Mouse (Mus musculus) myocyte (in vitro differentiated cells): Measurements from ENCODE around the gene Hist1h3g. TPM values are rescaled to one million over a fixed set of nuclear protein-coding genes. Genes with fewer than 3 reads are reported as not detected.
"Not testable (repeated sequence)": the region's sequence is repeated elsewhere in the genome, so short reads cannot be mapped to it uniquely, and the experiment has no call there.

ENCODE experiments used
- H3K27me3 ChIP-seq: one replicate; pipeline ENCODE4 v1.6.1; 2011; ENCODE audit not compliant: control insufficient read depth, insufficient read depth, insufficient read length
- H3K36me3 ChIP-seq: one replicate; pipeline ENCODE4 v1.6.1; 2011; ENCODE audit not compliant: control insufficient read depth, insufficient read depth
- H3K4me2 ChIP-seq: one replicate; pipeline ENCODE4 v1.6.1; 2011; ENCODE audit warnings: low read depth, control low read depth
- H3K4me3 ChIP-seq: one replicate; pipeline ENCODE4 v1.5.1; 2011; ENCODE audit warnings: mild to moderate bottlenecking, control low read depth, moderate library complexity
- H3K79me2 ChIP-seq: one replicate; pipeline ENCODE4 v1.6.1; 2011; ENCODE audit not compliant: control insufficient read depth, insufficient read depth
- H3ac ChIP-seq: one replicate; pipeline ENCODE4 v1.6.1; 2011; ENCODE audit not compliant: control insufficient read depth, insufficient read length
- CEBPB ChIP-seq: IDR thresholded peaks from 2 replicates; pipeline ENCODE4 v1.6.1; 2011; ENCODE audit warnings: mild to moderate bottlenecking, moderate library complexity; ENCODE audit not compliant: poor library complexity, insufficient read depth, severe bottlenecking
- E2F4 ChIP-seq: IDR thresholded peaks from one replicate; pipeline ENCODE4 v1.6.1; 2011; ENCODE audit warnings: mild to moderate bottlenecking, control low read depth, moderate library complexity; ENCODE audit not compliant: insufficient read depth
- MAX ChIP-seq: IDR thresholded peaks from one replicate; pipeline ENCODE4 v1.6.1; 2011; ENCODE audit warnings: low read depth, mild to moderate bottlenecking, control low read depth
- MYOD1 ChIP-seq, 3 experiments: IDR thresholded peaks; one replicate each; pipeline ENCODE4 v1.6.1; 2011; ENCODE audit warnings: control low read depth in 2 of 3, low read depth in 2 of 3, mild to moderate bottlenecking in 2 of 3, moderate library complexity in 1 of 3; ENCODE audit not compliant: insufficient read length in 2 of 3, control insufficient read depth in 1 of 3
- MYOG ChIP-seq, 3 experiments: IDR thresholded peaks; one replicate each; pipeline ENCODE4 v1.6.1; 2011; ENCODE audit warnings: control low read depth in 2 of 3, low read depth in 2 of 3, mild to moderate bottlenecking in 2 of 3; ENCODE audit not compliant: insufficient read length in 2 of 3, control insufficient read depth in 1 of 3, insufficient read depth in 1 of 3
- POLR2A ChIP-seq: IDR thresholded peaks from one replicate; pipeline ENCODE4 v1.6.1; 2011; ENCODE audit warnings: low read depth, mild to moderate bottlenecking, control low read depth, moderate library complexity; ENCODE audit not compliant: insufficient read length
- POLR2AphosphoS2 ChIP-seq: IDR thresholded peaks from one replicate; pipeline ENCODE4 v1.6.1; 2011; ENCODE audit warnings: low read depth, control low read depth; ENCODE audit not compliant: insufficient read length
- REST ChIP-seq: IDR thresholded peaks from one replicate; pipeline ENCODE4 v1.6.1; 2011; ENCODE audit warnings: mild to moderate bottlenecking, control low read depth, moderate library complexity; ENCODE audit not compliant: insufficient read depth, insufficient read length
- SRF ChIP-seq: IDR thresholded peaks from one replicate; pipeline ENCODE4 v1.6.1; 2011; ENCODE audit warnings: low read depth; ENCODE audit not compliant: control insufficient read depth, insufficient read length
- TCF3 ChIP-seq: IDR thresholded peaks from one replicate; pipeline ENCODE4 v1.6.1; 2011; ENCODE audit warnings: low read depth, control low read depth; ENCODE audit not compliant: insufficient read length
- USF1 ChIP-seq: IDR thresholded peaks from one replicate; pipeline ENCODE4 v1.6.1; 2011; ENCODE audit warnings: low read depth, mild to moderate bottlenecking, control low read depth, moderate library complexity
- polyA plus RNA-seq: library from polyadenylated mRNA; unstranded; fragments of >200 nt; fragmentation: generic; extraction: Trizol; gene quantifications from one replicate; pipeline ENCODE4 v1.2.1, GENCODE M21; 2012; ENCODE audit warnings: missing spikeins

Hist1h3g gene
- polyA plus RNA-seq, 1 experiment: 3.3 TPM

- no peaks in the 10 kb centered on the region for H3K27me3 ChIP-seq
- H3K4me3 ChIP-seq: peak overlapping the region; percentile 41
- peaks cover 6% of the 10 kb centered on the region for H3K79me2 ChIP-seq
- H3K36me3 ChIP-seq: no peaks in the 10 kb centered on the region
- no peak overlapping the region for H3ac ChIP-seq
- no peak for TF ChIP-seq POLR2A
- no peak for TF ChIP-seq E2F4
- no peak for TF ChIP-seq TCF3
- TF ChIP-seq MYOD1 (IDR thresholded peaks at IDR 0.05; ENCODE audit: control insufficient read depth in 1 of 3, insufficient read length in 2 of 3, low read depth in 2 of 3): no peak
- no peak for TF ChIP-seq MYOG (IDR thresholded peaks at IDR 0.05; ENCODE audit: control insufficient read depth in 1 of 3, insufficient read depth in 1 of 3, insufficient read length in 2 of 3, low read depth in 2 of 3)
- TF ChIP-seq SRF: no peak
- TF ChIP-seq USF1: no peak
- no peak for TF ChIP-seq POLR2AphosphoS2
- no peak for TF ChIP-seq REST
- TF ChIP-seq MAX: no peak
- H3K4me2 ChIP-seq: peak overlapping the region; percentile 83
Observed at GRCm38 (mm10) chr13:23538249-23538648, 3.0 kb downstream of the Hist1h3g start.

- not testable (repeated sequence) for H3K79me2 ChIP-seq, H3K36me3 ChIP-seq, H3K4me2 ChIP-seq, H3K4me3 ChIP-seq, H3ac ChIP-seq, H3K27me3 ChIP-seq
Observed at GRCm38 (mm10) chr13:23539821-23540220, 4.6 kb downstream of the Hist1h3g start.

DNA sequence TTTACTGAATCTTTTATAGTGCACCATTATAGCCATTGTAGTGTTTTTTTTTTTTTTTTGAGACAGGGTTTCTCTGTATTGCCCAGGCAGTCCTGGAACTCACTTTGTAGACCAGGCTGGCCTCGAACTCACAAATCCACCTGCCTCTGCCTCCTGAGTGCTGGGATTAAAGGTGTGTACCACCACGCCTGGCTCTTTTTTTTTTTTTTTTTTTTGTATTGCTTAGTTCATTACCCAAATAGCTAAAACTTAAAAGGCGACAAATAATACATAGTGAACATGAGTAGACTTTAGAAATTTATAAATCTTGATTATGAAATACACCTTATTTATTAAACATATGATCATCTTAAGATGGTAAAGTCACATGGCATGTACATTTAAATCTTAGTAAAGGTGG is 6.3 kb downstream of the Hist1h3g start:
- TF ChIP-seq SRF (no peak), CEBPB (no peak), MYOD1 (IDR thresholded peaks at IDR 0.05; ENCODE audit: control insufficient read depth in 1 of 3, insufficient read length in 2 of 3, low read depth in 2 of 3) (no peak), MAX (no peak), E2F4 (no peak), MYOG (IDR thresholded peaks at IDR 0.05; ENCODE audit: control insufficient read depth in 1 of 3, insufficient read depth in 1 of 3, insufficient read length in 2 of 3, low read depth in 2 of 3) (no peak)
- H3K4me2 ChIP-seq: peak overlapping the region; percentile 38
- H3K36me3 ChIP-seq: no peaks in the 10 kb centered on the region

DNA sequence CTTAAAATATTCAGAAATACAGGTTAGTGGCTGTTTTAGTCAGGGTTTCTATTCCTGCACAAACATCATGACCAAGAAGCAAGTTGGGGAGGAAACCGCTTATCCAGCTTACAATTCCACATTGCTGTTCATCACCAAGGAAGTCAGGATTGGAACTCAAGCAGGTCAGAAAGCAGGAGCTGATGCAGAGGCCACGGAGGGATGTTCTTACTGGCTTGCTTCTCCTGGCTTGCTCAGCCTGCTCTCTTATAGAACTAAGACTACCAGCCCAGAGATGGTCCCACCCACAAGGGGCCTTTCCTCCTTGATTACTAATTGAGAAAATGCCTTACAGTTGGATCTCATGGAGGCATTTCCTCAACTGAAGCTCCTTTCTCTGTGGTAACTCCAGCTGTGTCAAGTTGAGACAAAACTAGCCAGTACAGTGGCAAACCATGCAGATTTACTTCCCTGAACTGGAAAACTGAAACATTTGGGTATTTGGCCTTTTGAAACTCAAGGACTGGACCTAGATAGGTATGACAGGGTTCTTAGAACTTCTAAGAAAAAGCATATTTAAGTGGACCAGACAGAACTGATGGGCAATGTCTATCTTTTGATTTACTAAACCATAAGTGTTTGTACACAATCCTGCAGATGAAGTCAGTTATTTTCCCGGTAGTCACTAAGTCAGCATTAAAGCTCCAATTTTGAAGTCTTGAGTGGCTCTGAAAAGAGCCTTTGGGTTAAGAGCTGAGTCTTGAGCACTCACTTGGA is 7.2 kb downstream of the Hist1h3g start:
- H3K27me3 ChIP-seq, H3K79me2 ChIP-seq, H3K36me3 ChIP-seq, H3ac ChIP-seq: not testable (repeated sequence)
- H3K4me2 ChIP-seq: peak overlapping the region; percentile 91
- H3K4me3 ChIP-seq: peak overlapping the region; percentile 37

More for the DNA sequence above, 6.3 kb downstream of the Hist1h3g start:
- Histone ChIP-seq H3K4me3 (peak overlapping the region; percentile 37), H3K27me3 (no peaks in the 10 kb centered on the region), H3ac (no peak overlapping the region), H3K79me2 (peaks cover 6% of the 10 kb centered on the region)

DNA sequence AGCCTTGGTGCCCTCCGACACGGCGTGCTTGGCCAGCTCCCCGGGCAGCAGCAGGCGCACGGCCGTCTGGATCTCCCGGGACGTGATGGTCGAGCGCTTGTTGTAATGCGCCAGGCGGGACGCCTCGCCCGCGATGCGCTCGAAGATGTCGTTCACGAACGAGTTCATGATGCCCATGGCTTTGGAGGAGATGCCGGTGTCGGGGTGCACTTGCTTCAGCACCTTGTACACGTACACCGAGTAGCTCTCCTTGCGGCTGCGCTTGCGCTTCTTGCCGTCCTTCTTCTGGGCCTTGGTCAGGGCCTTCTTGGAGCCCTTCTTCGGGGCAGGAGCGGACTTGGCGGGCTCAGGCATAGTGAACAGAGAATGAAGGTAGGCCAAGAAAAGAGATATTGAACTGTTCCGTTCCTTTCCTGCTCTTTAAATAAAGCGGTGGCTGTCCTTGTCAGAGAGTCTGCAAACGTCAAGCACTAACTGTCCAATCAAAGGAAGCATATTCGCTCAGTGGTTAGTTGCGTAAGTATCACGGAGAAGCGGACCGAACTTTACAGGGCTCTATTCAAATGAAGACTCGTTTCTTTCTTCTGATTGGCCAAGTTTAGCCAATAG is 7.9 kb downstream of the Hist1h3g start, which contains the start of gene Hist1h2bh:
Gene Hist1h2bh, minus strand, starts transcription at position 394 of the 609 bp plus-strand sequence.
- not testable (repeated sequence) for H3ac ChIP-seq, H3K79me2 ChIP-seq, H3K36me3 ChIP-seq, H3K27me3 ChIP-seq
- peak; percentile 68 for TF ChIP-seq E2F4
- peak; percentile 95 for TF ChIP-seq CEBPB
- peak; percentile 91 for TF ChIP-seq POLR2AphosphoS2
- peak; percentile 65 for TF ChIP-seq POLR2A
- peak within 1 kb of the TSS; percentile 37 for H3K4me3 ChIP-seq
- H3K4me2 ChIP-seq: peak within 1 kb of the TSS; percentile 91
